Mouse (Mus musculus) liver, postnatal 0 days (tissue): ENCODE data around the gene 1110017D15Rik.

Experiments used
- CTCF ChIP-seq: sonication (generic); IDR thresholded peaks from 2 replicates; pipeline ENCODE4 v1.5.1; 2016; ENCODE audit warnings: antibody characterized with exemption, low read depth
- EP300 ChIP-seq: IDR thresholded peaks from 2 replicates; pipeline ENCODE4 v1.6.1; 2016; ENCODE audit warnings: antibody characterized with exemption, low read depth, mild to moderate bottlenecking

GRCm38 (mm10) chr4:41469199-41469598, 47.9 kb downstream of the 1110017D15Rik start:
- TF ChIP-seq CTCF (no peak), EP300 (no peak)
